Mouse (Mus musculus) lung, embryonic 16.5 days (tissue): Measurements from ENCODE around the gene Ptpdc1. TPM values are rescaled to one million over a fixed set of nuclear protein-coding genes. Genes with fewer than 3 reads are reported as not detected.

Experiments
- ATAC-seq: fragments of 200-750 bp; cut with Nextera tagmentation; 2 replicates; pipeline ENCODE4 v1.8.0; 2017; ENCODE audit warnings: low read depth, mild to moderate bottlenecking, moderate library complexity
- H3K27ac ChIP-seq: fragments of 300-500 bp; sonication (generic); 2 replicates; pipeline ENCODE4 v1.5.1; 2014; ENCODE audit warnings: mild to moderate bottlenecking, control low read depth, low read length
- H3K27me3 ChIP-seq: fragments of 300-500 bp; sonication (generic); 2 replicates; pipeline ENCODE4 v1.6.1; 2014; ENCODE audit warnings: low read depth, low read length, mixed read lengths; ENCODE audit not compliant: control insufficient read depth, insufficient read depth
- H3K36me3 ChIP-seq: fragments of 300-500 bp; sonication (generic); 2 replicates; pipeline ENCODE4 v1.6.1; 2014; ENCODE audit warnings: low read length; ENCODE audit not compliant: control insufficient read depth, insufficient read depth
- H3K4me1 ChIP-seq: fragments of 300-500 bp; sonication (generic); replicated peaks from 2 replicates; pipeline ENCODE4 v1.6.1; 2014; ENCODE audit warnings: low read length, mixed read lengths; ENCODE audit not compliant: control insufficient read depth, insufficient read depth
- H3K4me2 ChIP-seq: fragments of 300-500 bp; sonication (generic); 2 replicates; pipeline ENCODE4 v1.6.1; 2014; ENCODE audit warnings: low read depth, low read length, control low read depth
- H3K4me3 ChIP-seq: fragments of 300-500 bp; sonication (generic); 2 replicates; pipeline ENCODE4 v1.5.1; 2014; ENCODE audit warnings: mild to moderate bottlenecking, low read length, control low read depth
- H3K9ac ChIP-seq: fragments of 300-500 bp; sonication (generic); 2 replicates; pipeline ENCODE4 v1.6.1; 2014; ENCODE audit warnings: low read length, control low read depth
- H3K9me3 ChIP-seq: fragments of 300-500 bp; sonication (generic); 2 replicates; pipeline ENCODE4 v1.6.1; 2016; ENCODE audit warnings: low read length; ENCODE audit not compliant: control insufficient read depth
- WGBS: fragments of 180-500 bp; shearing (Covaris S2); extraction: QIAGEN DNeasy Blood & Tissue Kit; methylation state at CpG from one replicate; pipeline ENCODE4 v1.1.7; 2014; 5-methylcytosine and 5-hydroxymethylcytosine counted together
- polyA plus RNA-seq: library from polyadenylated mRNA; unstranded; fragments of >200 nt; fragmentation: Nextera tagmentation; extraction: Ambion mirVana; gene quantifications from 2 replicates; pipeline ENCODE4 v1.2.1, GENCODE M21; 2015

The Ptpdc1 gene
- polyA plus RNA-seq, 1 experiment from 2014 or later, result 9.2 TPM

- no peaks in the 10 kb centered on the region for H3K36me3 ChIP-seq
- peak overlapping the region; percentile 99 for H3K27ac ChIP-seq
- no peak overlapping the region for H3K4me2 ChIP-seq
- H3K9me3 ChIP-seq, result no peaks in the 10 kb centered on the region
- H3K27me3 ChIP-seq, result no peaks in the 10 kb centered on the region
- peaks cover 14% of the 10 kb centered on the region for H3K4me1 ChIP-seq
- WGBS, result 81% methylated on average over 5 of the region's 5 CpGs
- ATAC-seq, result no peak
- no peak overlapping the region for H3K4me3 ChIP-seq
- no peak overlapping the region for H3K9ac ChIP-seq
Measured at GRCm38 (mm10) chr13:48564881-48565600, 60.4 kb downstream of the Ptpdc1 start.

GRCm38 (mm10) chr13:48562336-48562735, 63.1 kb downstream of the Ptpdc1 start:
- no peak overlapping the region for H3K27ac ChIP-seq
- no peak overlapping the region for H3K4me2 ChIP-seq
- no peak overlapping the region for H3K9ac ChIP-seq
- ATAC-seq, result no peak
- WGBS, result 78% methylated on average over 5 of the region's 5 CpGs
- no peaks in the 10 kb centered on the region for H3K9me3 ChIP-seq
- no peaks in the 10 kb centered on the region for H3K27me3 ChIP-seq
- H3K4me3 ChIP-seq, result no peak overlapping the region
- H3K4me1 ChIP-seq, result peaks cover 10% of the 10 kb centered on the region
- H3K36me3 ChIP-seq, result no peaks in the 10 kb centered on the region

- no peak for ATAC-seq
- Histone ChIP-seq H3K4me2 (no peak overlapping the region), H3K9me3 (no peaks in the 10 kb centered on the region), H3K4me1 (peaks cover 6% of the 10 kb centered on the region), H3K4me3 (no peak overlapping the region), H3K36me3 (no peaks in the 10 kb centered on the region), H3K9ac (no peak overlapping the region), H3K27ac (no peak overlapping the region), H3K27me3 (no peaks in the 10 kb centered on the region)
- WGBS, result 93% methylated on average over 2 of the region's 2 CpGs
Measured at GRCm38 (mm10) chr13:48561481-48561880, 64.0 kb downstream of the Ptpdc1 start.

- Histone ChIP-seq H3K9me3 (no peaks in the 10 kb centered on the region), H3K4me2 (no peak overlapping the region), H3K4me1 (peaks cover 19% of the 10 kb centered on the region), H3K27me3 (no peaks in the 10 kb centered on the region), H3K4me3 (no peak overlapping the region), H3K9ac (no peak overlapping the region), H3K36me3 (no peaks in the 10 kb centered on the region), H3K27ac (no peak overlapping the region)
- WGBS, result 36% methylated on average over 1 of the region's 1 CpGs
- no peak for ATAC-seq
Measured at GRCm38 (mm10) chr13:48555976-48556375, 69.5 kb downstream of the Ptpdc1 start.

GRCm38 (mm10) chr13:48554552-48554951, 70.9 kb downstream of the Ptpdc1 start:
- no peak for ATAC-seq
- H3K4me1 ChIP-seq, result peaks cover 19% of the 10 kb centered on the region
- H3K4me2 ChIP-seq, result no peak overlapping the region
- H3K9ac ChIP-seq, result no peak overlapping the region
- no peak overlapping the region for H3K4me3 ChIP-seq
- 80% methylated on average over 1 of the region's 1 CpGs for WGBS
- H3K27me3 ChIP-seq, result no peaks in the 10 kb centered on the region
- no peaks in the 10 kb centered on the region for H3K36me3 ChIP-seq
- no peak overlapping the region for H3K27ac ChIP-seq
- no peaks in the 10 kb centered on the region for H3K9me3 ChIP-seq

GRCm38 (mm10) chr13:48553511-48553910, 72.0 kb downstream of the Ptpdc1 start:
- H3K4me3 ChIP-seq, result no peak overlapping the region
- peak overlapping the region; percentile 100 for H3K27ac ChIP-seq
- no peaks in the 10 kb centered on the region for H3K36me3 ChIP-seq
- peaks cover 19% of the 10 kb centered on the region for H3K4me1 ChIP-seq
- H3K9ac ChIP-seq, result no peak overlapping the region
- H3K9me3 ChIP-seq, result no peaks in the 10 kb centered on the region
- no peak for ATAC-seq
- WGBS, result 39% methylated on average over 5 of the region's 5 CpGs
- no peaks in the 10 kb centered on the region for H3K27me3 ChIP-seq
- H3K4me2 ChIP-seq, result peak overlapping the region; percentile 69; the same call in 1 of the 2 replicates

GRCm38 (mm10) chr13:48552181-48553090, 73.0 kb downstream of the Ptpdc1 start:
- H3K9me3 ChIP-seq, result no peaks in the 10 kb centered on the region
- peak overlapping the region; percentile 100 for H3K27ac ChIP-seq
- no peaks in the 10 kb centered on the region for H3K27me3 ChIP-seq
- peak overlapping the region; percentile 77 for H3K9ac ChIP-seq
- H3K4me3 ChIP-seq, result peak overlapping the region; percentile 48
- ATAC-seq, result peak; percentile 97
- peak overlapping the region; percentile 69 for H3K4me2 ChIP-seq
- WGBS, result 8% methylated on average over 21 of the region's 21 CpGs
- H3K4me1 ChIP-seq, result peaks cover 19% of the 10 kb centered on the region
- no peaks in the 10 kb centered on the region for H3K36me3 ChIP-seq

- peaks cover 33% of the 10 kb centered on the region for H3K4me1 ChIP-seq
- H3K9ac ChIP-seq, result no peak overlapping the region
- H3K27ac ChIP-seq, result no peak overlapping the region
- H3K27me3 ChIP-seq, result no peaks in the 10 kb centered on the region
- no peak overlapping the region for H3K4me2 ChIP-seq
- no peak for ATAC-seq
- no peak overlapping the region for H3K4me3 ChIP-seq
- WGBS, result 78% methylated on average over 5 of the region's 5 CpGs
- H3K9me3 ChIP-seq, result no peaks in the 10 kb centered on the region
- no peaks in the 10 kb centered on the region for H3K36me3 ChIP-seq
Measured at GRCm38 (mm10) chr13:48548296-48548695, 77.2 kb downstream of the Ptpdc1 start.

- Histone ChIP-seq H3K9ac (no peak overlapping the region), H3K36me3 (no peaks in the 10 kb centered on the region), H3K4me3 (no peak overlapping the region), H3K9me3 (no peaks in the 10 kb centered on the region), H3K27me3 (no peaks in the 10 kb centered on the region), H3K27ac (no peak overlapping the region), H3K4me2 (no peak overlapping the region), H3K4me1 (peaks cover 26% of the 10 kb centered on the region)
- no peak for ATAC-seq
- WGBS, result 90% methylated on average over 6 of the region's 6 CpGs
Measured at GRCm38 (mm10) chr13:48547623-48548022, 77.8 kb downstream of the Ptpdc1 start.
